Mouse (Mus musculus) regulatory T cell (primary cell): ENCODE results near the gene Wnk2.

Source experiments
- in situ Hi-C: fragments of 300-600 bp; cut with MboI, MseI; formaldehyde crosslinking; loops from one replicate; pipeline ENCODE4 v1.15.1; 2025; ENCODE audit warnings: high pct_unique_total_duplicates

Gene Wnk2

DNA sequence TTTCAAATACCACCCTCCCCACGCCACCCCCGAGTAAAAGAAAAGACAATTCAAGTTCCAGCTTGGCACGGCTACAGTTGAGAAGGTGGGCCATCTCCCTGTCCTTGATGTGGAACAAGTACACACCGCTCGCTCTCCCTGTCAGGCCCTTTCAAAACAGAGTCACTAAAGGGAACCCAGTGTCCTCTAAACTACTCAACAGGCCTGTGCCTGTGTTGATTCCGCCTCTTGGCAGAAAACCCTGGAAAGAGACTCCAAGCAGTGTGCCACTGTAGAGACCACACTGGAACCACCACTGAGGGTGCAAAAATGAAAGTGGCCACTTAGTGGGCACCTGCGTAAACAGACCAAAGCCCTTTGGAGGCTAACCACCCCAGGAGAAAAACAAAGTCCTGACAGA lies 4.5 kb downstream of the Wnk2 start:
- in situ Hi-C loops = no loop called here

DNA sequence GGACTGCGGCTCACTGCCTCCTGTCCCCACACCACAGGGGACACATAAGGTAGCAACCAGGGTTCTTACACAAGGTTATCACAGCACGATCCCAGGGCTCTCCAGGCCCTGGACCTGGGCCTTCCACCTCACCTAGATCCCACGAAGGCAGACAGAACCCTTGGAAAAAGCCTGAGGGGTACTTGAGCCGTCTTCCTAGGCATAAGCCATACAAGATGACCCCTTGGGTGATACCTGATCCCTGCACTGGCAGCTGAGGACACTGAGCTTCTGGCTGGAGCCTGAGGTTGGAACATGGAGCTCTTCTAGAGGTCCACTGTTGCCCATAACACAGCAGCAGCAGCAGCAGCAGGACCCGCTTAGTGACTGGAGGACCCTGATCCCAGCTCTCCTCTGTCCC lies 5.4 kb downstream of the Wnk2 start:
- in situ Hi-C loops = no loop called here

DNA sequence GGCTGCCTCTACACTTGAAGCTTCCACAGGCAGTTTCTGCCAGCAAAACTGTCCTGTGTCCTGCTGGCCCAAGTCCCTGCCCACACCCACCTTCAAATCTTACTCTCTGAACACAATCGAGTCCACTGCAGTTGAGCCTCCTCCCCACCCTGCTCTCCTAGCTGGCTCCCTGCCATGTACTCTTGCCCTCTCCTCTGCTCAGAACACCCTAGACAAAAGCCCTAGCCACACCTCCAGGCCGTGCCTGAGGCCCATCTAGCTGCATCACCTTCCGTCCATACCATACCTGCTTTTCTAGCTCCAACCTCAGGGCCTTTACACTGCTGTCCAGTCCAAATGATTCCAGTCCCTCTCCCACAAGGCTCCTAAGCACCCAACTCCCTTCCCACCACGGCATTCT lies 7.2 kb downstream of the Wnk2 start:
- in situ Hi-C loops = no loop called here

DNA sequence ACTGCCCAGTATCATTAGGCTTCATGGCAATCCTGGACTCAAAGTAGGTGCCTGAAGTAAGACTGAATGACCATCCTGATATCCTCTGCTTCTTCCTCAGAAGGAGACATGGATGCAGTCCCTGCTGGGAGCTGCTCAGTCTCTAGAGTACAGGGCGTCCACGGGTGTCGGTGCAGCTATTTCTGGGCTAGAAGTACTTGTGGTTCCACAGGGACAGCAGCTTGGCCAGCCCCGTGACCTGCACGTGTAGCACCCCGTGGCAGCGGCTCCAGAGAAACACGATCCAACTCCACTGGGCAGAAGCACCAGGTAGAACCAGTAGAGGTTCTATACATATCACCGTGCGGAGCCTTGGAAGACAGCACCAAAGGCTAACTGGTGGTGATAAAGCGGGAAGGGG lies 13.3 kb downstream of the Wnk2 start:
- in situ Hi-C loops = no loop called here

DNA sequence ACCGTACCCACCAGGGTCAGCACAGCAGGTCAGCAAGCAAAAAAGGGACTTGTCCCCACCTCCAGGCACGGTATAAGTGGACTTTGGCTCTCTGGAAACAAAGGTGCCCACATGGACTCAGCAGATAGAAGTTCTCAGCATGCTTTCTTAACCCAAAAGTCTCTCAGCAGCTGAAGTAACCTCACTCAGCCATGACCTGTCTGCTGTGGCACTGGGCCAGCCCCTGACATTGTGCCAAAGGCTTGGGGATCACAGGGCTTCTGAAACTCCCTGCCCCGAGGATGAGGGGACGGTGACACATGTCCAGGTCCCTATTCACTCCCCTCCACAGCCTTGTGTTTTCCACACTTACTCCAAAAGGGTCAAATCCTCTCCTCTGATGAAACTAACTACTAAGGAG lies 14.7 kb downstream of the Wnk2 start:
- in situ Hi-C loops = no loop called here

DNA sequence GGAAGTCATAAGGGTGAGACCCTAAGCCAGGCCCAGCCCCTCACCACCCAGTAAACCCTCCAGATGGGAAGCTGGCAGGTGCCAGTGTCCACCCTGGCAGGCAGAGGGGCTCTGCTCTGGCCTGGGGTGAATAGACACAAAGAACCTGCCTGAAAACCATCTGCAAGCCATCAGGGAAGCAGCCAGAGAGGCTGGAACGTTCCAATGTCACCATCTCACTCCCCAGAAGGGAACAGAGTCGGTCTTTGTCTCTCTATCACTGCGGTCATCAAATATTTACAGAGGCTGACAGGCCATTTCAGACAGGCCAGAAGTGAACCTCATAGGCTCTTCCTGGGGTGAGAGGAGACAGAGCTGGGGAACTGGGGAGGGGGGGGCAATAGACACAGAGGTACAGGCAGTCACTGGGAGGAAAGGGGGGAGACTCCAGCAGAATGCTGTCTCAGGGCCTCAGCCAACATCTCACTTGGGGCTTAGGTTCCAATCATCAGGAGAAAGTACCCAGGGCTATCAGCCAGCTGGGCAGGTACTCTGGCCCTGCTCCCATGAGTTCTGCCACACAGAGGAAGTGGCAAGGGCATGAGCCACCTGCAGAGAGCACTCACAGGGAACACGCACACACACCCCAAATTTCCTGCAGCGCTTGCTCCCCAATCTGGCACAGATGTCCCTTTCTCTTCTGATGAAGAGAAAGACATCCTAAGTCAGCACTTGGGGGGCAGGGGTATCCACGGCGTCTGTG lies 15.7 kb downstream of the Wnk2 start:
- in situ Hi-C loops = no loop called here

DNA sequence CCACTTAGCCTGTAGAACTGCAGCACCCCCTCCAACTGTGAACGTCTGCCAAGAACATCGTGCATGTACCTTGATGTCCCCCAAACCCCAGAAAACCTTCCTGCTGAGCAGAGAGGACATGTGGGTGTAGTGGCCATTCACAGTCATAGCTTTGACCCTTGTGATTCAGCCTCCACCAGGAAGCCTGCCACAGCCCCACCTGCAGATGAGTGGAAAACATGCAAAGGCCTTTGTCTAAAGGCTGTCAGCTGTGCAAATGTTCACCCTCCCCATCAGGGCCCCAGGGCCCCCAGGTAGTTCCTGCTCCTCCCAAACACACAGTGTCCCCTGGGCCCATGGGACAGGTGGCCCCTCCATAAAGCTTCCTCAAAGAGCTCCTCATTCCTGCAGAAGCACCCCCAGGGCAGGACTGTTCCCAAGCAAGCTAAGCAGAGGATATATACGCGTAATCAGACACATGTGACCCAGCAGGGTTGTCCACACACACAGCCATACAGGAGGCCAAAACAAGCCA lies 16.4 kb downstream of the Wnk2 start:
- in situ Hi-C loops = no loop called here

DNA sequence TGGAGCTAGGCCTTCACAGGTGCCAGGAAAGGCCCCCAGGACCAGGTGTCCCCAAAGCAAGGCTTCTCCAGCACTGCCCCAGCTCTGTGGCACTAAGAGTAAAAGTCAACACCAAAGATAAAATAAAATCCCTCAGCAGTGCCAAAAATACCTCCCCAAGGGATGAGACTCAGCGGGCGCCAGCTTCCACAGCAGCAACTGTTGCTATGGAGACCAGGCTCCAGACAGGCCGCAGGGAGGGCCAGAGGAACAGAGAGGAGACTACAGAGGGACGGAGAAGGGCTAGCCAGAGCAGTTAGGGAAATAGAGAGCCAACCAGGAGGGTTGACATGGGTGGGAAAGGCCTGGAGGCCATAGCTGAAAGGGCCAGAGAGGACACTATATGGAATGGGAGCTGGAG lies 18.0 kb downstream of the Wnk2 start:
- in situ Hi-C loops = no loop called here

DNA sequence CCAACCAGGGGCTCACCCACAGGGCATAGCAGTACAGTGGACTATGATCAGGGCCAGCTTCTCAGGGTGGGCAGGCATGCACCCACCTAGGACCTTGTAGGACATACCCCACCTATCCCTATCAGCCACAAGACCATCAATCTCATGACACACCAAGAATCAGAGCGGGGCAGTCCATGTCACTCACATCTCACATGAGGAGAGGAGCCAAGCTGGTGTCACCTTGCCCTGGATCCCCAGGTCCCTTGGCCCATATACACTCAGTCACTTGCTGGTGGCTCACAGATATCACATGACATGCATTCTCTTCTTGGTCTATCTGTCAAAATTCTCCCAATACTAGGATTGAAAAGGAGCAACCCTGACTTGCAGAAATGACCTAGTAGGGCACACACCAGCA lies 18.7 kb downstream of the Wnk2 start:
- in situ Hi-C loops = no loop called here

DNA sequence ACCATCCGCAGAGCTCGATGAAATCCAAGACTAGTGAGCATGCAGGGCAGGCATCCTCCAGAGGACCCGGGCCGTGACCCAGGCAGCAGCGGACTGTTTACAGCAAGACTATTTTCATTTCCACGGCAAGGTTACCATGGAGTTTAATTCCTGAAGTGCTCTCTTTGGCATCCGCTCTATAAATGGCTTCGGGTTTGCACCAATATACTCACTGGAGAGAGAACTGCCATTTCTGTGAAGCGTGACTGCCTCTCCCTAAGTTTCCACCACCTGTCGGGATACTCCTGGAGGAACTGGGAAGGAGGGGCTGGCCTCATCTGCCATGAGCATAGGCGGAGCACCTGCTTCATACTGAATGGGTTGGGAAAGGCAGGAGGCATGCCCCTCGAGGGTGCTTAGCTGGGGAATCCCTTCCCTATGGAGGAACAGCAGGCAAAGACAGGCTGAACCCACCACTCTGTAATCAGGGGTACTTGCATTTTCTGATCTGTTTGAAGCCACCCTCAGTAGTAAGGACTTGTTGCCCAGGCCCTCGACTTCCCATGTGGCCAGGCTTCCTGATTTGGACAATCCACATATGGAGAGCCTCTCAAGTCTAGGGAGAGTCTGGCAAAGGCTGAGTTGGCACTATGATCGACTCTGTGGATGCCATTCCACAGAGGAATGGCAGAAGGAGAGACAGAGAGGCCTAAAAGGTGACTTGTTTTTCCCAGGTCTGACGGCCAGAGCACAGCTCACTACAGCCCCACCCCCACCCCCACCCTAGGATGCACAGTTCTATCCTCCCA lies 19.8 kb downstream of the Wnk2 start:
- in situ Hi-C loops = no loop called here

DNA sequence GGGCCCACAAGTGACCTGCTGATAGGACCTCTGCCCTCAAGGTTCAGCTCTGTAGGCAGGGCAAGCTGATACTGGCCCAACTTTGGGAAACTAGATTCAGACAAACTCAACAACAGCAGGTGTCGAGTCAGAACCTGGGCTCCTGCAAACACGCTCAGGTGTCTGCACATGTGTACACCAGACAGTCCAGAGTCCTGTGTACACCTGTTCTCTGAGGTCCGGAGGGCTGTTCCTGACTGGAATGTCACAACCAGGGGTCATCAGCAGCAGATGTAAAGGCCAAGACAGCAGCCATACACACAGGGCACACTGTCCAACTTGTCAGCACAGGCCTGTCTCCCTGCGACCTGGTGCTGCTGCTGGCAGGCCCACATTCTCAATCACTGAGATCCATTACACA lies 25.7 kb downstream of the Wnk2 start:
- in situ Hi-C loops = no loop called here

DNA sequence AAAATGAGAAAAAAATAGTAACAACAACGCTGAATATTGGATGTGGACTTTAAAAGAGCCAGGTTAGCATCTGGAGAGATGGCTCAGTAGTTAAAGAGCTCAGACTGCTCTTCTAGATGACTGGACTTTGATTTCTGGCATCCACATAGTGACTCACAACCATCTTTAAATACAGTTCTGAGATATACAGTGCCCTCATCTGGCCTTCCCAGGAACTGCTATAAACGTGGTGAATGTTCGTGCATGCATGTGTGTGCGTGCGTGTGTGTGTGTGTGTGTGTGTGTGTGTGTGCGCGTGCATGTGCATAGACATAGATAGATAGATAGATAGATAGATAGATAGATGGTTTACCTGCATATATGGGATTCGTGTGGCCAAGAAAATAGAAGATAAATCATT lies 30.3 kb downstream of the Wnk2 start:
- in situ Hi-C loops = no loop called here

DNA sequence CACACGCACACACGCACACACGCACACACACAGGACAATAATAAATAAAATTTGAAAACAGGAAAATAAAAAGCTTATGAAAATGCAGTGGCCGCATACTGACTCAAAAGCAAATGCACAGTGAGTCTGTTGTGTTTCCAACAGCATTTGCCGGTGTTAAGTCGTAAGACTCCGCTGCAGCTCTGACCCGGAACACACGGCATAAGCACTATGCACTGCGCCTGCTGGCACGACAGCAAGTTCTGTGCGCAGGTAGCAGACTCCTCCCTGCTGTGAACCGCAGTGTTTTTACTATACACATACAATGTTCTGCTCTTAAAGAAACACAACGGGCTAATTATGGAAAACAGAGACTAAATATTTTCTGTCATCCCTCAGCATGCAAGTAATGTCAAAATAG lies 32.9 kb downstream of the Wnk2 start:
- in situ Hi-C loops = no loop called here

DNA sequence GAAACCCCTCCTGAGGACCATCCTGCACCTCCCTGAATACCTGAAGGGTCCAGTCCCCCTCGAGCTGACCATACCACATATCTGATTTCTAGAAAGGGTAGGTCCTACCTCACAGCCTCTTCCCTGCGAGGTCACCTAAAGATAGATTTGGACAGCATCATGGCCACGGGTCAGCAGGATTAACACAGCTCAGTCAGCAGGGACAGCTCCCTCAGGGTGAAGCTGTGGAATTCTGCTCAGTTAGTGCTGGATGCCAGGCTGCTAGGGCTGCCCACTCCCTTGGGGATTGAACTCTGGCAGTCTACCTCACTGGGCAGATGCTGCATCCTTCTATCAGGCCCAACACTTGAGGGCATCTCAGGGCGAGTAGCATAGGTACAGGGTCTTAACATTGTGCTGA lies 33.7 kb downstream of the Wnk2 start:
- in situ Hi-C loops = no loop called here

DNA sequence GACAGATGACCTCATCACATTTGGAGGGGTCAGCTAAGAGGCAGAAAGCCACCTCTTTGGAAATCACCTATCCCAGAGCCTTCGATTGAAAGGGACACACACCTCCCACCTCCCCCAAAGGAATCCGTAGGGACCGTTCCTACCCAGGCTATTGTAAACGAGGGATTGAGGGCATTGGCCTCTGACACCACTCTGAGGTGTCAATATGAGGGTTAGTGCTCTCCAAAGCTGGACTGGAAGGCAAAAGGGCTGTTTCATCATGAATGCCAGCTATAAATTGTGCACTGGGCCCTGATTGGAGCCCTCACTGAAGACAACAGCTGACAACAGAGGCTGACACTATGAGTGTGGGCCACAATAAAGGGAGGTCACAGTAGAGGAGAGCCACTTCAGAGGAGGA lies 34.5 kb downstream of the Wnk2 start:
- in situ Hi-C loops = no loop called here

DNA sequence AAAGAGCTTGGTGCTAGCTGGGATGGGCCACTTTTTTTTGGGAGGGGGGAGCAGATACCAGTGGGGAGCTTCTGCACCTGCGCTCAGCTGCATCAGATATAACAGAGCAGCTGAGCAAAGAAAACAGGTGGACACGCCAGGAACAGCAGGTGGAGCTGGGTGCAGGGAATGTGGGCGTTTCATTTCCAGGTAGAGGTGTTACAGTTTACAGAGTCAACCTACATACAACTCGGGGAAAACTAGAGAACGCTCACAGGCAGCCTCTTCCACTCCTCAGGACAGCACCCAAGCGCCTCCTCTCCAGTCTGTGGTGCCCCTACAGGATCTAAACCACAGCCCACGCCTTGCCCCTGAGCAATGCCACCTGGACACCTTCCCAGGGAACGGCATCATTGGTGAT lies 35.2 kb downstream of the Wnk2 start:
- in situ Hi-C loops = no loop called here

DNA sequence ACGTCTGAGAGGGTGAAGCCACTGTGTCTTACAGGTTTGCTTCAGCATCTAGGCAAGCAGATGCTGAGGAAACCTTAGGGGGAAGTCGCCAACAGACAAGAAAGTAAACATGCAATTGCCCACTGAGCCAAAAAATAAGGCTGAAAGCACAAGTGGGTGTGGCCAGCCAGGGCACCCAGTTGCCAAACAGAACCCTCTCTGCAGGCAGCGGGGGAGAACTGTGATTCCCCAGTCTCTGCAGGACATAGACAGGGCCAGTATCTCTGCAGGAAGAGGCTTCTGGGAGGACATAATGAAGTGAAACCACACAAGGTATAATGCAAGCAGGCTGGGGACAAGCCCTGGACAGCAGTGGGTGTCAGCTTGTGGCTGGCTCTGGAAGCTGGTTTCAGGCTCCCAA lies 38.1 kb downstream of the Wnk2 start:
- in situ Hi-C loops = no loop called here

DNA sequence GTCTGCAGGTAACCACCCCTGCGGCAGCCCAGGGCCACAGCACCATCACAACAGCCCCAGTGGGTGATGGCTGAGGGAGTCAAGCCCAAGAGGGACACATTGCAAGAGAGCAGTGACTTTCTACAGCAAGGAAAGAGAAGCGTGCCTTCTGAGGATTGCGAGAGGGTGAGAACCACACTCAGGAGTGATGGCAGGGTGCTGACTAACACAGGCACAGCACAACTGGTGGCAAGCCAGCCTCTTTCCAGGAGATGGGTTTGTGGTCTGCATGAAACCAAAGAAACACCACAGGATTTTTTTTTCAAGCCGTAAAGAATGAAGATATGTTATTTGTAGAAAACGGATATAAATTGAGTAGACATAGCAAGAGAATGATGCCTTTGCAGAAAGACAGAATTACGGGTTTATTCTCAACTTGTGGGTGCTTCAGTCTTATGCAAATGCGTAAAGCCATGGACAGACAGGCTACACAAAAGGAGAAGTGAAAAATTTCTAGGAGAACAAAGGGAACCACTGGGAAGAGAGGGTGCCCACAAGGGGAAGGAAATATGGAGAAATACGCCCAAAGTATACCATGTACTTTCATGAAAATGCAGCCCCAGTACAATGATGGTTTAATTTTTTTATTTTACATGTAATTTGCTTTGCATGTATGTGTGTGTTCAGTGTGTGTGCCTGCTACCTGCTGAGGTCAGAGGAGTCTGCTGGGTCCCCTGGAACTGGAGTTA lies 39.5 kb downstream of the Wnk2 start:
- in situ Hi-C loops = no loop called here

DNA sequence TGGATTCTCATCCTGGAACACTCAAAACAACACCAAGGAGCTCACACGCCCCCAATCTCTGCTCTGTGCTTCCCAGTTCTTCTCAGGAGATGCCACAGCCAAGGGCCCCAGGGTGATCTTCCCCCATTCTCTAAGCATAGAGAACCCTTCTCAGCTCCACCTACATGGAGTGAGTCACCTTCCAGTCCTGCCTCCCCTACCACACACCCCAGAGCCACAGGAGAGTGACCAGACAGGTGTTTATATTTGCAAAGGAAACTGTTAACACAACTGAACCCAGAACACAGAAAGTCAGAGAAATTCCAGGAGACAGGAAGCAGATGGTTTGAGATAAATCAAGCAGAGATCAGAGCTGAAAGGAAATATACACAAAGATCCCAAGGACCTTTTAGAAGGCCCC lies 43.9 kb downstream of the Wnk2 start:
- in situ Hi-C loops = no loop called here

DNA sequence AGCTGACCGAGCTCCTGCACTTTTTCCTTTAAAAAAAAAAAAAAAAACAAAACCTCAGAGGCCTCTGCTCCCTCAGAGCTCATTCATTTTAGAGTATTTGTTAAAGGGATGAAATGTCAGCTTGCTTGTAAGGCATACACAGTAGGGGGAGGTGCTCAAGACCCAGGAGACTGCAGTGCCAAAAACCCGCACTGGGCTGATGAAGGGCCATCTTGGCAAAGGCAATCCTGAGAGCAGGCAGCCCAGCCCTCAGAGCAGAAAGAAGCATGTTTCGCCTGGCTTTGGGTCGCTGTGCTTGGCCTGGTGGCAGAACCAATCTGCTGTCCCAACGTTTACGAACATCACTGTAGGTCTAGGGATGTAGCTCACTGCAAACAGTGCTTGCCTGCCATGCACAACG lies 44.6 kb downstream of the Wnk2 start:
- in situ Hi-C loops = no loop called here

DNA sequence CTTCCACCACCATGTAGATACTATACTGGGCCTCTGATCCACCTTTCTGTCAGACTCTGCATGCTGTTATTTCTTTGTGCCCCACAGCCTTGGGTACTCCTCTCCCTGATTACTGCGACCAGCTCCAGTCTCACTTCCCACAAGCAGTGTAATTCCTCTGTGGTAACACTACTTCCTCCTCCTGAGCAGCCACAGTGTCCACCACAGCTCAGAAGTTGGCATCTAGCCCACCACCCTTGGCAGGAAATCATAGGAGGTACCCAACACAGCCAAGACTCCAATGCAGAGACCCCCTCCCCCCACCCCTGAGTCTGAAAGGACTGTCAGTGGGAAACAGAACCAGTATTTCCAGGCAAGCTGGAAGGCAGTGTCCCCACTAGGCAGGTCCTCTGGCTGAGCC lies 47.4 kb downstream of the Wnk2 start:
- in situ Hi-C loops = no loop called here

DNA sequence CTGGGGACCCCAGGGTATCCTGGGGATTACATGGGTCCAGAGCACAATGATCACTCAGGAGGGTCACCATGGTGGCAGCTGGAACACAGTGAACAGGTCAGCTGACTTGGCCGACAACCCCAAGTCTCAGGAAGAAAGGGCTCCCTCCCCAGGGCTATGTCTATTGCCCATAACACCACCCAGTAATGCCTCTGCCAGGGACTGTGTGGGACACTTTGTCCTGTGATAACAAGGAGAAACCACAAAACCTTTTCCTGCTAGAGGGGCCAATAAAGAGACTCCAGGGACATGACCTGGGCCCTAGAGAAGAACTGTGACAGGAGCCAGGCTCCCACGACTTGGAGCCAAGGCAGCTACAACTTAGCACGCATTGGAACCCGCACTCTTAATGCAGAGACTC lies 51.0 kb downstream of the Wnk2 start:
- in situ Hi-C loops = no loop called here

DNA sequence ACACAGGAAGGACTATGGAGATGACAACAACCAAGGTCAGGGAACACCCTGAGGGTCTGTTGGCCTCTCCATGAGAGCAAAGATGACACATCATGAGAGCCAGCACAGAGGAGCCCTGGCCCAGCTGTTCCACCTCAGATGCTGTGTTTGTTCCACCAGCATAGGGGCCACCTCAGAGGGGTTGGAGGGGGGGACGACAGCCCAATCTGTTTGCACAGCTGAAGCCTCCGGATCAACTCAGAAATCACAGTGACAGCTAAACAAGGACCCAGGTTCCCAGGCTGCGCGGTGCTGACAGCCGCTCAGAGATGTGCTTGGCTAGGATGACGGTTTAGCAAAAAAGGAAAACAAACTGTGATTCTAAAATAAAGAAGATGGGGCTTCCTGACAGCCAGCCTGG lies 53.1 kb downstream of the Wnk2 start:
- in situ Hi-C loops = no loop called here
